Mouse (Mus musculus): ENCODE measurements around the gene Gm10382. TPM values are rescaled to one million over a fixed set of nuclear protein-coding genes. Genes with fewer than 3 reads are reported as not detected.
A peak's percentile ranks its signal among the peaks of the same experiment; 100 is the strongest.

The Gm10382 gene
- polyA plus RNA-seq, 1 experiment from 2014 or later, result 0.18 TPM

DNA sequence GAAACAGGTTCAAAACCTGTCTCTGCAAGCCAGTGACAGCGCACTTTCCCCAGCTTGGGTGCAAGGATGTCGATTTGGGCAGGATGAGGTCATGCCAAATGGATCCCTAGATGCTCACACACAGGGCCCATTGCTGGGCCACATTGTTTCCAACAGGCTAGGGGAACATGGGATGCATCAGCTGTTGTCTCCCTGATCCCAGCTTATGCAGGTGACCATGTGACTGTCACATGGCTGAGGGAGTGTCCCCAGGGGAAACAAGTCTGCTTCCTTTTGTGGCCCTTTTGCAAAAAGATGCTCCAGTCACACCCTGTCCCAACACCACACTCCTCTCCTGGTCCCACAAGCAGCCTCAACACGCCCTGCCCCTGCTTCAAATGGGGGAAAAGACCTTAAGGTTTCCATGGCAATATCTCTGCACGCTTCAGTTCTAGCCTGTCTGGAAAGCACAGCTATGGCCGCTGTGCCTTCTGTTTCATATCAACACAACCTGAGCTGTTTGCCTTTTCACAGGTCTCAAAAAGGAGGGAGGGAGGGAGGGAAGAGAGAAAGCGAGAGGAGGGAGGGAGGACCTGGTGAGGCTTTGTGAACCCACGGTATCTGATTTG, 34.1 kb upstream of the Gm10382 start:
- no peaks in the 10 kb centered on the region for H3K27me3 ChIP-seq (ENCODE audit: insufficient read depth, low read length)
- peaks cover 15% of the 10 kb centered on the region; the same call in 1 of the 2 replicates for H3K4me1 ChIP-seq (ENCODE audit: insufficient read depth)
- H3K9me3 ChIP-seq (ENCODE audit: low read length), result no peaks in the 10 kb centered on the region
- 71% methylated on average over 7 of the region's 7 CpGs for WGBS (ENCODE audit: insufficient replicate concordance)
- no peaks in the 10 kb centered on the region for H3K36me3 ChIP-seq (replicated peaks; ENCODE audit: insufficient read depth, low read length)
- no peak for TF ChIP-seq CTCF (IDR thresholded peaks at IDR 0.05; ENCODE audit: low read depth)
- TF ChIP-seq EP300 (IDR thresholded peaks at IDR 0.05; ENCODE audit: low read depth), result no peak
- ATAC-seq, result no peak
- DNase-seq, result no peak
- H3K9ac ChIP-seq (replicated peaks), result no peak overlapping the region
- no peak overlapping the region for H3K27ac ChIP-seq (ENCODE audit: low read depth)
- H3K4me3 ChIP-seq (ENCODE audit: low read depth, low read length), result no peak overlapping the region
- H3K4me2 ChIP-seq (ENCODE audit: low read depth, low read length), result no peak overlapping the region

DNA sequence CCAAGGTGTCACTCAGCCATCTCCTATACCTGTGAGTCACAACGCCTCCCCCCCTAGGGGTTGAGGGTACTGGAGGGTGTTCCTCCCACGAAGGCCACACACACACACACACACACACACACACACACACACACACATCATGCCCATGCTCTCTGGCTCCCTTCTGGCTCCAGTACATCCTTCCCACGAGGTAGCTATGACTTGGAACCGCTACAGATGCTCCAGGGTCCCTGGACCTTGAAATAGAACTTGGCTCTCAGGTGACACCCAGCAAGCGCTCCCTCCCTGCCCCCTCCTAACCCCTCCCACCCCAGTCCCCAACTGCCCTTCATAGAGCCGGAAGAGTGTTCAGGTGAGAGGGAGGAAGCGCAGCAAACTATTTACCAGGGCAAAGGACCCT, 33.5 kb upstream of the Gm10382 start:
- Histone ChIP-seq H3K4me2 (ENCODE audit: low read depth, low read length) (no peak overlapping the region), H3K36me3 (replicated peaks; ENCODE audit: insufficient read depth, low read length) (no peaks in the 10 kb centered on the region), H3K4me1 (ENCODE audit: insufficient read depth) (peaks cover 15% of the 10 kb centered on the region; the same call in 1 of the 2 replicates), H3K27ac (ENCODE audit: low read depth) (no peak overlapping the region), H3K9ac (replicated peaks) (no peak overlapping the region), H3K9me3 (ENCODE audit: low read length) (no peaks in the 10 kb centered on the region), H3K4me3 (ENCODE audit: low read depth, low read length) (no peak overlapping the region), H3K27me3 (ENCODE audit: insufficient read depth, low read length) (no peaks in the 10 kb centered on the region)
- ATAC-seq, result no peak
- TF ChIP-seq CTCF (IDR thresholded peaks at IDR 0.05; ENCODE audit: low read depth) (no peak), EP300 (IDR thresholded peaks at IDR 0.05; ENCODE audit: low read depth) (no peak)
- WGBS (ENCODE audit: insufficient replicate concordance), result 46% methylated on average over 7 of the region's 7 CpGs
- DNase-seq, result no peak

DNA sequence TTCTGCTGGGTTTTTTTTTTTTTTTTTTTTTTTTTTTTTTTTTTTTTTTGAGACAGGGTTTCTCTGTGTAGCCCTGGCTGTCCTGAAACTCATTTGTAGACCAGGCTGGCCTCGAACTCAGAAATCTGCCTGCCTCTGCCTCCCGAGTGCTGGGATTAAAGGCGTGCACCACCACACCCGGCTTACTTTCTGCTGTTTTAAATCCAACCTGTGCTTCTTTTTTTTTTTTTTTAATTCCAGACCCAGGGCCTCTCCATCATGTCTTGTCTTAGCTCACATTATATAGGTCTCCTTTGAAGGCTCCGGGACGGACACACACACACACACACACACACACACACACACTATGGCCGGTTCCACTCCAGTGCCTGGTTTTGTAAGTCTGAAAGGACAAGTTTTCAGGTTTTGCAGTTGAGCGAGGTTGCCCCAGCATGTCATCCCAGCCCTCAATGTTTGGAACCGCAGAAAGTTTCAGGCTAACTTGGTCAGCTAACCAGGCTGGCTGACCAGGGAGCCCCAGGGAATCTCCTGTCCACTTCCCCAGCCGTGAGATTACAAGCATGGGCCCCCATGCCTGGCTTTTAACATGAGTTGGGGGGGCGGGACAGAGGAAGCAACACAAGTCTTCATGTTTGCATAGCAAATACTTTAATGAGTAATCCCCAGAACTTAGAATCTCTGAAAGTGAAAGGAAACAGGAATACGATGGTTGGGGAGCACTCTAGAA, 31.4 kb upstream of the Gm10382 start:
- Histone ChIP-seq H3K9me3 (ENCODE audit: low read length) (no peaks in the 10 kb centered on the region), H3K36me3 (replicated peaks; ENCODE audit: insufficient read depth, low read length) (no peaks in the 10 kb centered on the region), H3K4me1 (ENCODE audit: insufficient read depth) (peaks cover 9% of the 10 kb centered on the region; the same call in 1 of the 2 replicates), H3K27ac (ENCODE audit: low read depth) (peak overlapping the region; percentile 69), H3K4me2 (ENCODE audit: low read depth, low read length) (peak overlapping the region; percentile 59), H3K4me3 (ENCODE audit: low read depth, low read length) (peak overlapping the region; percentile 2; the same call in 1 of the 2 replicates), H3K9ac (replicated peaks) (no peak overlapping the region; the same call in 1 of the 2 replicates), H3K27me3 (ENCODE audit: insufficient read depth, low read length) (no peaks in the 10 kb centered on the region)
- no peak for TF ChIP-seq EP300 (IDR thresholded peaks at IDR 0.05; ENCODE audit: low read depth)
- TF ChIP-seq CTCF (IDR thresholded peaks at IDR 0.05; ENCODE audit: low read depth), result no peak
- 52% methylated on average over 12 of the region's 12 CpGs for WGBS (ENCODE audit: insufficient replicate concordance)
- DNase-seq (no peak), ATAC-seq (no peak; the same call in 1 of the 2 replicates)

DNA sequence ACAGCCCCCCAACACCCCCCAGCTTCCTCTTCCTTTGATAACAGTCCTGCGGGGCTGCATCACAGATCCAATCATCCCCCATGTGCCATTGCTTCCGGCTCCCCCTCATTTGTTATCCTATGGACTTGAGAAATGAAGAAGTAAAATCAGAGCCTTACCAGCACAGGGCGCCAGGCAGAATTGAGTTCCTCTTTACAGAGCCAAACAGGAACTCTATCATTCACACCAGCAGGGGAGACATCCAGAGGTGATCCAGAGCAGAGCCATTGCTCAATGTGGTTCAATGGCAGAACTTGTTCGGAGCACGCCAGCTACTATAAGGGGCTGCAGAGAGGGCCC, 30.9 kb upstream of the Gm10382 start:
- whole genome bisulfite sequencing (ENCODE audit: insufficient replicate concordance), result 13% methylated on average over 5 of the region's 5 CpGs
- peak; percentile 48 for DNase-seq
- H3K4me1 ChIP-seq (ENCODE audit: insufficient read depth), result peaks cover 9% of the 10 kb centered on the region; the same call in 1 of the 2 replicates
- peak overlapping the region; percentile 2; the same call in 1 of the 2 replicates for H3K4me3 ChIP-seq (ENCODE audit: low read depth, low read length)
- H3K27me3 ChIP-seq (ENCODE audit: insufficient read depth, low read length), result no peaks in the 10 kb centered on the region
- H3K4me2 ChIP-seq (ENCODE audit: low read depth, low read length), result peak overlapping the region; percentile 59
- peak overlapping the region; percentile 69 for H3K27ac ChIP-seq (ENCODE audit: low read depth)
- H3K9ac ChIP-seq (replicated peaks), result no peak overlapping the region; the same call in 1 of the 2 replicates
- no peaks in the 10 kb centered on the region for H3K36me3 ChIP-seq (replicated peaks; ENCODE audit: insufficient read depth, low read length)
- peak; percentile 65 for ATAC-seq
- TF ChIP-seq CTCF (IDR thresholded peaks at IDR 0.05; ENCODE audit: low read depth) (peak; percentile 40), EP300 (IDR thresholded peaks at IDR 0.05; ENCODE audit: low read depth) (0 out of 2 replicates have a peak, but pooled peaks have one; percentile 15)
- H3K9me3 ChIP-seq (ENCODE audit: low read length), result no peaks in the 10 kb centered on the region

DNA sequence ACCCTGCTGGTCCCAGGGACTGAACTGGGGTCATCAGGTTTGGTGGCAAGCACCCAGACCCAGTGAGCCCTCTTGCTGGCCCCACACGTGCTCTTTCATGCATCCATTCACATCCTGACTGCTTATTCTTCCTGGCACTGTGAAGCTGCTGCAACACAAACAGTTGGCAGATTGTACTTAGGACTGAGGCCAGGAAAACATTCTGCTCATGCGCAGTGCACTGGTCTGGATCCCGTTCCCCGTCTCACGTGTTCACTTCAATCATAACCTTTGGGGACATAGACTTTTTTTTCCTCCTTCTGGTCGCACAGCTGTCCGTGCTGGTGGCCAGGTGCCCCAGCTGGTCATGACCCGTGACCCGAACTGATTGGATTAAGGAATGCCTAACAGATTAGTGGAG, 28.6 kb upstream of the Gm10382 start:
- no peak for DNase-seq
- Histone ChIP-seq H3K4me2 (ENCODE audit: low read depth, low read length) (no peak overlapping the region), H3K36me3 (replicated peaks; ENCODE audit: insufficient read depth, low read length) (no peaks in the 10 kb centered on the region)

DNA sequence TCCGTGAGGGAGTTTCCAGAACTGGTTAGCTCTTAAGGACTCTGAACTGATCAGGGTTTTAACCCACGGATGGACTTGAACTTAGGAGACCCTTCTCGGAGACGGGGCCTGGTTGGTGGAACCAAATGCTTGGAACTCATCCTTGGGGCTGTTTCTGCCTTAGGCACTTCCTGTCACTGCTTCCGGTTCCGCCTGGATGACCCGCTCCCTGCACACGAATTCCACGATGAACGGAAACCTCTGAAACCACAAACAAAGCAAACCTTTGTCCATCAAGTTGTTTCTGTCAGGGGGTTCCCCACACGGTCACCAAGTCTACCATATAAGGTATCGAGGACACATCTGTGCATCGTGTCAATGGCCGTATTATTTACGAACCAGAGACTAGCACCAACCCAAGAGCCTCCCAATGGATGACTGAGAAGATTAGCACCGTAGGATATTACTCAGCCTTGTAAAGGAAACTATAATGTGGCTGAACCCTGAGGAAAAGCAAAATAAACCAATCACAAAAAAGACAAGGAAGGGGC, 28.1 kb upstream of the Gm10382 start:
- peak; percentile 9; the same call in 1 of the 2 replicates for ATAC-seq
- no peak for DNase-seq
- no peak overlapping the region for H3K27ac ChIP-seq (ENCODE audit: low read depth)
- H3K4me2 ChIP-seq (ENCODE audit: low read depth, low read length), result no peak overlapping the region
- H3K27me3 ChIP-seq (ENCODE audit: insufficient read depth, low read length), result no peaks in the 10 kb centered on the region
- WGBS (ENCODE audit: insufficient replicate concordance), result 47% methylated on average over 16 of the region's 16 CpGs
- no peaks in the 10 kb centered on the region for H3K36me3 ChIP-seq (replicated peaks; ENCODE audit: insufficient read depth, low read length)
- no peak overlapping the region for H3K9ac ChIP-seq (replicated peaks)
- no peak overlapping the region for H3K4me3 ChIP-seq (ENCODE audit: low read depth, low read length)
- no peaks in the 10 kb centered on the region for H3K9me3 ChIP-seq (ENCODE audit: low read length)
- TF ChIP-seq CTCF (IDR thresholded peaks at IDR 0.05; ENCODE audit: low read depth) (no peak), EP300 (IDR thresholded peaks at IDR 0.05; ENCODE audit: low read depth) (no peak)
- peaks cover 9% of the 10 kb centered on the region; the same call in 1 of the 2 replicates for H3K4me1 ChIP-seq (ENCODE audit: insufficient read depth)

More for the DNA sequence above, 28.6 kb upstream of the Gm10382 start:
- Histone ChIP-seq H3K27me3 (ENCODE audit: insufficient read depth, low read length) (no peaks in the 10 kb centered on the region), H3K27ac (ENCODE audit: low read depth) (no peak overlapping the region), H3K9me3 (ENCODE audit: low read length) (no peaks in the 10 kb centered on the region), H3K4me3 (ENCODE audit: low read depth, low read length) (no peak overlapping the region), H3K9ac (replicated peaks) (no peak overlapping the region), H3K4me1 (ENCODE audit: insufficient read depth) (peaks cover 9% of the 10 kb centered on the region; the same call in 1 of the 2 replicates)
- ATAC-seq, result peak; percentile 60
- TF ChIP-seq EP300 (IDR thresholded peaks at IDR 0.05; ENCODE audit: low read depth), result no peak
- no peak for TF ChIP-seq CTCF (IDR thresholded peaks at IDR 0.05; ENCODE audit: low read depth)
- 66% methylated on average over 9 of the region's 9 CpGs for WGBS (ENCODE audit: insufficient replicate concordance)

All from liver, postnatal 0 days (tissue).